Mouse (Mus musculus): ENCODE results near the gene Gtf3c2.

- TF ChIP-seq CTCF (IDR thresholded peaks at IDR 0.05; ENCODE audit: low read depth, low read length) = no peak
- TF ChIP-seq POLR2A (IDR thresholded peaks at IDR 0.05; ENCODE audit: borderline replicate concordance, low read depth, low read length) = no peak
These were observed 38.4 kb upstream of the Gtf3c2 start for GRCm38 (mm10) chr5:31218294-31218693.

Data from bone marrow macrophage, adult 2 months (primary cell).